ENCODE assay signal across 25 mouse cellular contexts in genomic region chrX:20344980-20345379, GRCm38 (mm10). TPM values are rescaled to one million over a fixed set of nuclear protein-coding genes. Genes with fewer than 3 reads are reported as not detected.
DNase-seq lines count a peak whose midpoint lies in the region; ATAC-seq and TF ChIP-seq lines count a peak whose summit lies in the region.
"Had no signal": no experiment of that assay in that cellular context is flagged by ENCODE, and none has a peak within 500 bp of the region (broad histone marks: within the 10 kb centered on the region; RNA-seq: fewer than 3 reads in every experiment).

No protein-coding gene starts in this region.

- H3K4me2 ChIP-seq in CH12.LX (ENCODE audit: insufficient read depth, low read depth, poor library complexity, severe bottlenecking), result no peak overlapping the region
- H3K4me2 ChIP-seq in intestine, embryonic 16.5 days (ENCODE audit: low read depth, low read length), result no peak overlapping the region
- H3K4me2 ChIP-seq in intestine, postnatal 0 days (replicated peaks; ENCODE audit: low read depth), result no peak overlapping the region
- H3K4me2 ChIP-seq: embryonic facial prominence, embryonic 12.5 days; embryonic facial prominence, embryonic 15.5 days; heart, embryonic 13.5 days; hindbrain, embryonic 14.5 days had no signal

- H3K9me3 ChIP-seq in CH12.LX (replicated peaks; ENCODE audit: low read length), result peaks cover 3% of the 10 kb centered on the region
- no peaks in the 10 kb centered on the region for H3K9me3 ChIP-seq in intestine, embryonic 16.5 days (ENCODE audit: control insufficient read depth, low read length)
- no peaks in the 10 kb centered on the region for H3K9me3 ChIP-seq in intestine, postnatal 0 days (ENCODE audit: control insufficient read depth)
- H3K9me3 ChIP-seq: embryonic facial prominence, embryonic 12.5 days; embryonic facial prominence, embryonic 15.5 days; G1E; heart, embryonic 13.5 days had no signal

- TF ChIP-seq POLR2A in CH12.LX (IDR thresholded peaks at IDR 0.05; ENCODE audit: low read depth, low read length), result no peak

- H3K4me1 ChIP-seq in CH12.LX (ENCODE audit: control insufficient read depth in 1 of 2, insufficient read depth in 2 of 2), result peaks cover 0 to 3% of the 10 kb centered on the region in 2 experiments; a peak in 1 of 4 replicates
- no peaks in the 10 kb centered on the region for H3K4me1 ChIP-seq in intestine, embryonic 16.5 days (ENCODE audit: control insufficient read depth, insufficient read depth, low read length)
- H3K4me1 ChIP-seq in intestine, postnatal 0 days (replicated peaks; ENCODE audit: control insufficient read depth, insufficient read depth, low read length), result no peaks in the 10 kb centered on the region
- H3K4me1 ChIP-seq: embryonic facial prominence, embryonic 12.5 days; embryonic facial prominence, embryonic 15.5 days; heart, embryonic 13.5 days had no signal

- no peak overlapping the region for H3K9ac ChIP-seq in CH12.LX (ENCODE audit: insufficient read depth, low read depth)
- no peak overlapping the region for H3K9ac ChIP-seq in intestine, embryonic 16.5 days (ENCODE audit: low read depth, low read length)
- no peak overlapping the region for H3K9ac ChIP-seq in intestine, postnatal 0 days (ENCODE audit: low read depth, low read length)
- H3K9ac ChIP-seq: embryonic facial prominence, embryonic 12.5 days; embryonic facial prominence, embryonic 15.5 days; forebrain, postnatal 0 days; heart, embryonic 13.5 days; hindbrain, embryonic 14.5 days had no signal

- H3K36me3 ChIP-seq in CH12.LX (replicated peaks in 1 of 2; ENCODE audit: control insufficient read depth in 1 of 2, insufficient read depth in 1 of 2, low read length in 1 of 2) (no peaks in the 10 kb centered on the region), macrophage (ENCODE audit: inconsistent target) (no peaks in the 10 kb centered on the region)
- H3K36me3 ChIP-seq in intestine, embryonic 16.5 days (ENCODE audit: control insufficient read depth, insufficient read depth, low read length), result no peaks in the 10 kb centered on the region
- H3K36me3 ChIP-seq in intestine, postnatal 0 days (ENCODE audit: control insufficient read depth, insufficient read depth), result no peaks in the 10 kb centered on the region
- H3K36me3 ChIP-seq: embryonic facial prominence, embryonic 12.5 days; embryonic facial prominence, embryonic 15.5 days; G1E; heart, embryonic 13.5 days had no signal

- TF ChIP-seq CTCF in CH12.LX (conservative IDR thresholded peaks at IDR 0.05 in 1 of 2, IDR thresholded peaks at IDR 0.05 in 1 of 2; ENCODE audit: low read depth in 2 of 2, low read length in 2 of 2), result no peak
- TF ChIP-seq CTCF in intestine, postnatal 0 days (IDR thresholded peaks at IDR 0.05; ENCODE audit: low read depth), result no peak

- no peak for ATAC-seq in intestine, embryonic 16.5 days
- ATAC-seq in intestine, postnatal 0 days, result no peak
- ATAC-seq: forebrain, embryonic 14.5 days; forebrain, postnatal 0 days; hindbrain, postnatal 0 days; Patski had no signal

- peak; percentile 51 for DNase-seq in A20 (ENCODE audit: low read depth, low spot score)
- peak; percentile 62 for DNase-seq in CH12.LX (ENCODE audit: extremely low read depth)
- DNase-seq in layer of hippocampus, adult 11-12 months (ENCODE audit: low spot score), result no peak
- DNase-seq: adrenal gland, postnatal 10 days; adrenal gland, postnatal 36 days; cerebellum, adult 11 months; cerebellum, adult 2 months; cerebellum, adult 9-11 months; cerebellum, postnatal 25 days; forebrain, postnatal 0 days; gastrocnemius, adult 2 months; gastrocnemius, postnatal 14 days; heart, postnatal 14 days; heart, postnatal 4 days had no signal

- TF ChIP-seq EP300 in CH12.LX (IDR thresholded peaks at IDR 0.05; ENCODE audit: low read length), result peak; percentile 80

- no peaks in the 10 kb centered on the region for H3K79me2 ChIP-seq in CH12.LX (replicated peaks; ENCODE audit: control insufficient read depth, extremely low read depth, insufficient read depth, poor library complexity, severe bottlenecking)
- no peaks in the 10 kb centered on the region for H3K79me2 ChIP-seq in macrophage (ENCODE audit: inconsistent target)

- dilution Hi-C loops in CH12.LX (cut with MboI; ENCODE audit: extremely low pct_ligation_motif_present, extremely low pct_unique_long_range_greater_than_20kb, low sequenced_read_pairs), result no loop called here

- H3K27me3 ChIP-seq in CH12.LX (replicated peaks), result no peaks in the 10 kb centered on the region
- no peaks in the 10 kb centered on the region for H3K27me3 ChIP-seq in intestine, embryonic 16.5 days (replicated peaks; ENCODE audit: control insufficient read depth, insufficient read depth, low read length)
- no peaks in the 10 kb centered on the region for H3K27me3 ChIP-seq in intestine, postnatal 0 days (replicated peaks; ENCODE audit: control insufficient read depth, insufficient read depth, low read length)
- H3K27me3 ChIP-seq: embryonic facial prominence, embryonic 12.5 days; embryonic facial prominence, embryonic 15.5 days; heart, embryonic 13.5 days had no signal

- H3K27ac ChIP-seq in CH12.LX (ENCODE audit: insufficient read depth, low read depth) (peak overlapping the region; percentile 68; the same call in 1 of the 2 replicates), macrophage (peak overlapping the region; percentile 17; the same call in 1 of the 2 replicates)
- H3K27ac ChIP-seq in intestine, embryonic 16.5 days (ENCODE audit: low read length), result no peak overlapping the region
- no peak overlapping the region for H3K27ac ChIP-seq in intestine, postnatal 0 days (ENCODE audit: low read depth, low read length)
- H3K27ac ChIP-seq: embryonic facial prominence, embryonic 12.5 days; embryonic facial prominence, embryonic 15.5 days; gastrocnemius, adult 2 months; heart, embryonic 13.5 days; hindbrain, embryonic 14.5 days; hindbrain, postnatal 0 days had no signal

- H3K4me3 ChIP-seq in CH12.LX (replicated peaks in 1 of 3; ENCODE audit: low read depth in 2 of 3, low read length in 2 of 3, poor library complexity in 1 of 3) (no peak overlapping the region), macrophage (ENCODE audit: inconsistent target) (no peak overlapping the region)
- H3K4me3 ChIP-seq in intestine, embryonic 16.5 days (ENCODE audit: low read length), result no peak overlapping the region
- H3K4me3 ChIP-seq in intestine, postnatal 0 days (ENCODE audit: low read depth, low read length), result no peak overlapping the region
- H3K4me3 ChIP-seq: embryonic facial prominence, embryonic 12.5 days; embryonic facial prominence, embryonic 15.5 days; gastrocnemius, adult 2 months; heart, embryonic 13.5 days had no signal

- in situ Hi-C loops in CH12.LX (cut with MboI; ENCODE audit: low pct_ligation_motif_present, low pct_unique_long_range_greater_than_20kb, low sequenced_read_pairs), result loop anchor here (25.0 kb wide), 2 partner anchors 183 to 283 kb away; partner anchors contain the start of gene Chst7

- TF ChIP-seq RAD21 in CH12.LX (IDR thresholded peaks at IDR 0.05; ENCODE audit: low read depth, low read length), result no peak

TF ChIP-seq in CH12.LX, 34 proteins besides CTCF, POLR2A, EP300 and RAD21:
- TF ChIP-seq POLR2AphosphoS2 (IDR thresholded peaks at IDR 0.05; ENCODE audit: low read depth, low read length), result no peak
- TF ChIP-seq MEF2A (IDR thresholded peaks at IDR 0.05; ENCODE audit: borderline replicate concordance, low read depth, low read length), result peak; percentile 84
- TF ChIP-seq ELF1 (IDR thresholded peaks at IDR 0.05; ENCODE audit: low read depth, low read length), result no peak
- TF ChIP-seq CHD2 (IDR thresholded peaks at IDR 0.05; ENCODE audit: low read length), result no peak
- TF ChIP-seq NELFE (IDR thresholded peaks at IDR 0.05; ENCODE audit: low read depth, low read length), result no peak
- TF ChIP-seq JUN (IDR thresholded peaks at IDR 0.05; ENCODE audit: insufficient read depth, low read depth, low read length), result no peak
- no peak for TF ChIP-seq USF1 (IDR thresholded peaks at IDR 0.05; ENCODE audit: low read depth, low read length)
- TF ChIP-seq TBP (conservative IDR thresholded peaks at IDR 0.05; ENCODE audit: low read depth, low read length), result peak; percentile 51; the same call in 1 of the 2 replicates
- TF ChIP-seq KAT2A (IDR thresholded peaks at IDR 0.05; ENCODE audit: insufficient replicate concordance, low read length), result no peak
- TF ChIP-seq BHLHE40 (IDR thresholded peaks at IDR 0.05; ENCODE audit: low read depth, low read length), result peak; percentile 74

RNA-seq across cellular contexts. Expression of gene Rp2, which starts 19.3 kb away (rescaled TPM):
- 34.7 and 34.9 TPM in 2 replicates for total RNA-seq in CH12.LX (2012; rRNA removed)
- 67.6 and 79.3 TPM in 2 replicates for total RNA-seq in CH12.LX (2014; rRNA removed)
- polyA plus RNA-seq in CH12.LX (2012; ENCODE audit: insufficient read length, low read depth), result 31.6 and 34.8 TPM in 2 replicates
- 100 to 1,000 TPM in 6 of 26 experiments, 10 to 100 TPM in 20; 13.3 to 146 (median 72.8) TPM for total RNA-seq in macrophage (2018; cell fraction: chromatin; rRNA removed)
- total RNA-seq in macrophage (2018; cell fraction: cytosol; rRNA removed), result 10 to 100 TPM; 37.3 to 72.5 (median 53.2) TPM
- 100 to 1,000 TPM in 4 of 26 experiments, 10 to 100 TPM in 22; 23.0 to 134 (median 67.7) TPM for total RNA-seq in macrophage (2018; cell fraction: nucleus; rRNA removed)
- polyA plus RNA-seq in macrophage (2018), result 26.7 to 43.9 TPM (median 36.2 TPM) in 3 replicates
- polyA plus RNA-seq in intestine, embryonic 16.5 days (2015; fragmentation: Nextera tagmentation; extraction: Ambion mirVana), result 16.8 and 17.2 TPM in 2 replicates
- 11.4 and 11.7 TPM in 2 replicates for polyA plus RNA-seq in intestine, postnatal 0 days (2015; fragmentation: Nextera tagmentation; extraction: Ambion mirVana)

RNA-seq across cellular contexts. Expression of gene Slc9a7, which starts 53.4 kb away (rescaled TPM):
- total RNA-seq in CH12.LX (2012; rRNA removed), result 23.0 and 26.0 TPM in 2 replicates
- total RNA-seq in CH12.LX (2014; rRNA removed), result 21.6 and 25.6 TPM in 2 replicates
- polyA plus RNA-seq in CH12.LX (2012; ENCODE audit: insufficient read length, low read depth), result 20.6 and 20.7 TPM in 2 replicates
- total RNA-seq in macrophage (2018; cell fraction: chromatin; rRNA removed), result 10 to 100 TPM in 25 of 26 experiments, 1 to 10 TPM in 1; 9.7 to 90.5 (median 28.4) TPM
- 10 to 100 TPM in 25 of 26 experiments, 1 to 10 TPM in 1; 9.7 to 50.6 (median 21.8) TPM for total RNA-seq in macrophage (2018; cell fraction: cytosol; rRNA removed)
- total RNA-seq in macrophage (2018; cell fraction: nucleus; rRNA removed), result 10 to 100 TPM; 14.1 to 76.9 (median 32.0) TPM
- 6.2 to 18.1 TPM (median 8.3 TPM) in 3 replicates for polyA plus RNA-seq in macrophage (2018)
- 0.46 and 0.50 TPM in 2 replicates for polyA plus RNA-seq in intestine, embryonic 16.5 days (2015; fragmentation: Nextera tagmentation; extraction: Ambion mirVana)
- polyA plus RNA-seq in intestine, postnatal 0 days (2015; fragmentation: Nextera tagmentation; extraction: Ambion mirVana), result 0.25 and 0.33 TPM in 2 replicates
- total RNA-seq: G1E had no signal
- polyA plus RNA-seq: G1E had no signal

Comparison
In these comparisons a context has a peak if more than half of its experiments do, and no peak if none do; other contexts are left out.
1. H3K27ac ChIP-seq: peak in CH12.LX (single experiment) and macrophage (single experiment); none in intestine, embryonic 16.5 days (single experiment) and intestine, postnatal 0 days (single experiment).